ENCODE assay signal across 8 mouse cellular contexts in genomic region chr6:71804061-71804829, GRCm38 (mm10). TPM values are rescaled to one million over a fixed set of nuclear protein-coding genes. Genes with fewer than 3 reads are reported as not detected.
DNase-seq lines count a peak whose midpoint lies in the region; ATAC-seq lines count a peak whose summit lies in the region.

No protein-coding gene starts in this region.

- no peak overlapping the region for H3K9ac ChIP-seq in intestine, embryonic 15.5 days

- ATAC-seq in intestine, embryonic 15.5 days, result peak; percentile 90

- WGBS in intestine, embryonic 15.5 days, result 22% methylated on average over 12 of the region's 12 CpGs

- no peaks in the 10 kb centered on the region for H3K9me3 ChIP-seq in intestine, embryonic 15.5 days

- H3K4me3 ChIP-seq in intestine, embryonic 15.5 days (replicated peaks), result no peak overlapping the region

- H3K27ac ChIP-seq in intestine, embryonic 15.5 days, result no peak overlapping the region

- intact Hi-C loops in left cerebral cortex, postnatal 25 days (cut with DNase I), result loop anchor here (2.0 to 10.0 kb wide), 7 partner anchors 57 to 639 kb away; partner anchors contain the start of genes Kdm3a, Reep1 and Rnf103

- H3K4me2 ChIP-seq in intestine, embryonic 15.5 days (replicated peaks), result no peak overlapping the region

- H3K27me3 ChIP-seq in intestine, embryonic 15.5 days (replicated peaks), result no peaks in the 10 kb centered on the region

- H3K4me1 ChIP-seq in intestine, embryonic 15.5 days (replicated peaks), result no peaks in the 10 kb centered on the region

- DNase-seq in 3134 (ENCODE audit: extremely low read depth, insufficient read length, low spot score), result peak; percentile 44
- peak; percentile 92 for DNase-seq in adipocyte (ENCODE audit: low spot score)
- DNase-seq in embryo, embryonic 10.5 days (ENCODE audit: low spot score), result peak; percentile 89
- DNase-seq in gastrocnemius, postnatal 25 days, result peak; percentile 26
- DNase-seq in left cerebral cortex, postnatal 25 days (ENCODE audit: low spot score in 2 of 2), result peak; percentile 84 to 91
- peak; percentile 90 for DNase-seq in mesoderm, embryonic 11.5 days (ENCODE audit: low read depth, low spot score)
- peak; percentile 74 for DNase-seq in right cerebral cortex, postnatal 4 days

- no peaks in the 10 kb centered on the region for H3K36me3 ChIP-seq in intestine, embryonic 15.5 days

RNA-seq across cellular contexts. Expression of gene Mrpl35, which starts 22.5 kb away (rescaled TPM):
- 10 to 100 TPM; 34.5 to 37.3 TPM for total RNA-seq in gastrocnemius, postnatal 25 days (2021)
- polyA plus RNA-seq in intestine, embryonic 15.5 days (2015; fragmentation: Nextera tagmentation; extraction: Ambion mirVana), result 74.3 and 74.8 TPM in 2 replicates
- 10 to 100 TPM; 29.6 to 30.4 TPM for total RNA-seq in left cerebral cortex, postnatal 25 days (2021)

RNA-seq across cellular contexts. Expression of gene Immt, which starts 26.9 kb away (rescaled TPM):
- total RNA-seq in gastrocnemius, postnatal 25 days (2021), result 100 to 1,000 TPM; 273 to 293 TPM
- polyA plus RNA-seq in intestine, embryonic 15.5 days (2015; fragmentation: Nextera tagmentation; extraction: Ambion mirVana), result 241 and 242 TPM in 2 replicates
- total RNA-seq in left cerebral cortex, postnatal 25 days (2021), result 100 to 1,000 TPM; 140 to 141 TPM

Comparison
In these comparisons a context has a peak if more than half of its experiments do, and no peak if none do; other contexts are left out.
1. DNase-seq: peak in every context shown above with its lines; median percentile 92 in adipocyte; 90 in mesoderm, embryonic 11.5 days; 89 in embryo, embryonic 10.5 days; 88 in left cerebral cortex, postnatal 25 days; 74 in right cerebral cortex, postnatal 4 days; 44 in 3134; 26 in gastrocnemius, postnatal 25 days.